Mouse (Mus musculus) right cerebral cortex, adult 2 months (tissue): Measurements from ENCODE around the gene Tmem214.

Experiments
- DNase-seq, 2 experiments: peaks; one replicate each; pipeline ENCODE4 v3.0.0; 2021 to 2022; ENCODE audit warnings: low spot score in 2 of 2

The Tmem214 gene

GRCm38 (mm10) chr5:30914849-30915248 is 47.0 kb downstream of the Tmem214 start:
- no peak for DNase-seq

DNA sequence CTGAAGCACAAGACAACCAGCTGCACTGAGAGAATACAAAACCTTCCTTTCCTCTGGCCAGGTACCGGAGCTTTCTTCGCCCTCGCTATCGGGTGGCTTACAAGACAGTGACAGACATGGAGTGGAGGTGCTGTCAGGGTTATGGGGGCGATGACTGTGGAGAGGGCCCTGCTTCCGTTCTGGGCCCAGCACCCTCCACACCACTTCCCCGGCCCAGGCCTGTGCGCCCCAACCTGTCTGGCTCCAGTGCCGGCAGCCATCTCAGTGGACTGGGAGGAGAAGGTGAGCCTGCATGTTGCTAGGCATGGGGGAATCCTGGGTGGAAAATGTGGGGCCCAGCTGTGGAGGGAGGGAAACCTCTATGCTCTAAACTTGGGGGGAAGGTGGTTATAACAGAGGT is 47.6 kb downstream of the Tmem214 start:
- DNase-seq, result no peak

GRCm38 (mm10) chr5:30915974-30916433 is 48.2 kb downstream of the Tmem214 start:
- peak; percentile 91 for DNase-seq

GRCm38 (mm10) chr5:30916841-30917240 is 49.0 kb downstream of the Tmem214 start:
- no peak for DNase-seq

- no peak for DNase-seq
Measured at GRCm38 (mm10) chr5:30917348-30917747, 49.5 kb downstream of the Tmem214 start.

- no peak for DNase-seq
Measured at GRCm38 (mm10) chr5:30917891-30918670, 50.3 kb downstream of the Tmem214 start.

- no peak for DNase-seq
Measured at GRCm38 (mm10) chr5:30918691-30919090, 50.9 kb downstream of the Tmem214 start.

DNA sequence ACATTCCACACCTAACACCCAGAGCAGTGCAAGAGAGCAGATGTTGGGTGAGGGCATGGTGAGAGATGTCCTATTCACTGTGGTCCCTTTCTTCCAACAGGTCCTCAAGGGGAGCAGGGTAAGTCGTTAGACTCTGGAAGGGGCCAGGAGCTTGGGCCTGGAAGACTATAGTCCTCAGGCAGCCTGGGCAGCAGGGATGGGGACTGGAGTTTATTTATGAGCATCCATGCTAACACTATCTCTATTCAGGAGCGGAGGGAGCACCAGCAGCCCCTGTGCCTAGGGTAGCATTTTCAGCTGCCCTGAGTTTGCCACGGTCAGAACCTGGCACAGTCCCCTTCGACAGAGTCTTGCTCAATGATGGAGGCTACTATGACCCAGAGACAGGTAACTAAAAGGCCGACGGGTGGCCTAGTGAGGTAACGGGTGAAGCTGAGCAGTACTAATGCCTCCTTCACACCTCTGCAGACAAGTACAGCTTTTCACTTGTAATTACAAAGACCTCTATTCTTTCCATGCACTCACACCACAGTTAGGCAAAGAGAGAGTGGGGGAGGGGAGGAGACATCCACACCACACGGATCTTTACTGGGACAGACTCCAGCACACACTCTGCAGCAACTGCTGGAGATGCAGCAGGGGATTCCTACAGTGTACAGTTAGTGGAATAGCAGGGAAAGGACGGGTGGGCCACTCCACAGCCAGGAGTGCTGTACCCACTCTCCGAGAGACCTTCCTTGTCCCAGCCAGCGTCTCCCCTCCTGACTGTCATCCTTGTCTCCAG is 52.2 kb downstream of the Tmem214 start:
- no peak for DNase-seq

DNA sequence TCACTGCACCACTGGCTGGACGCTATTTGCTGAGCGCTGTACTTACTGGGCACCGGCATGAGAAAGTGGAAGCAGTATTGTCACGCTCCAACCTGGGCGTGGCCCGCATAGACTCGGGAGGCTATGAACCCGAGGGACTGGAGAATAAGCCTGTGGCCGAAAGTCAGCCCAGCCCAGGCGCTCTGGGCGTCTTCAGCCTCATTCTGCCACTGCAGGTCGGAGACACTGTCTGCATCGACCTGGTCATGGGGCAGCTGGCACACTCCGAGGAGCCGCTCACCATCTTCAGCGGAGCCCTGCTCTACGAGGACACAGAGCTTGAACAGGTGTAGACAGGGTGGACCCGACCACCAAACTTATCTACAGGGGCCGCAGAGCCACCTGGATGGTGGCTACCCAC is 52.8 kb downstream of the Tmem214 start:
- DNase-seq, result no peak

GRCm38 (mm10) chr5:30921256-30922033 is 53.6 kb downstream of the Tmem214 start, which contains the start of gene Khk:
Khk (plus strand) TSS chr5:30921431.
- DNase-seq, result peak; percentile 90

GRCm38 (mm10) chr5:30922581-30923041 is 54.8 kb downstream of the Tmem214 start:
- DNase-seq, result no peak

- no peak for DNase-seq
Measured at GRCm38 (mm10) chr5:30923119-30923518, 55.3 kb downstream of the Tmem214 start.

DNA sequence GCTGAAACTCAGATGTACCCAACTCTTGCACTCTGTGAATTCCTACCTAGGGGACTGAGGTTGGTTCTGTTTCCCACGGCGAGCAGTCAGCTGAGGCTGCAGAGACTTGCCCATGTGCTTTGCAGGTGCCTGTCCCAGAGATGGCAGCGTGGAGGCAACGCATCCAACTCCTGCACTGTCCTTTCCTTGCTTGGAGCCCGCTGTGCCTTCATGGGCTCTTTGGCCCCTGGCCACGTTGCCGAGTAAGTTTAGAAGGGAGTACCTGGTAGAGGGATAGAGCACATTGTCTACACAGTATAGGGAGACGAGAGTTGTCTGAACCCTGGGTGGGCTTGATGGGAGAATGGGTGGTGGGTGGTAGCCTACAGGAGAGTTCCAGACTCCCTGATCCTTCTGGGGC is 56.8 kb downstream of the Tmem214 start:
- DNase-seq, result no peak

- DNase-seq, result no peak
Measured at GRCm38 (mm10) chr5:30925217-30925616, 57.4 kb downstream of the Tmem214 start.

GRCm38 (mm10) chr5:30926073-30926472 is 58.3 kb downstream of the Tmem214 start:
- DNase-seq, result no peak

- DNase-seq, result peak; percentile 56 to 64
Measured at GRCm38 (mm10) chr5:30927945-30928529, 60.2 kb downstream of the Tmem214 start.
